Mouse (Mus musculus) kidney, embryonic 16.5 days (tissue): ENCODE measurements around the gene Ugt1a9. TPM values are rescaled to one million over a fixed set of nuclear protein-coding genes. Genes with fewer than 3 reads are reported as not detected.
"Not testable (repeated sequence)": the region's sequence is repeated elsewhere in the genome, so short reads cannot be mapped to it uniquely, and the experiment has no call there.

ENCODE experiments used
- ATAC-seq: fragments of 200-750 bp; cut with Nextera tagmentation; 2 replicates; pipeline ENCODE4 v1.8.0; 2017; ENCODE audit warnings: moderate TSS enrichment; ENCODE audit not compliant: low FRiP score, low TSS enrichment
- H3K27ac ChIP-seq: fragments of 300-500 bp; sonication (generic); 2 replicates; pipeline ENCODE4 v1.5.1; 2014; ENCODE audit warnings: low read length
- H3K27me3 ChIP-seq: fragments of 300-500 bp; sonication (generic); 2 replicates; pipeline ENCODE4 v1.6.1; 2014; ENCODE audit warnings: low read length, control low read depth, mixed read lengths; ENCODE audit not compliant: insufficient read depth
- H3K36me3 ChIP-seq: fragments of 300-500 bp; sonication (generic); 2 replicates; pipeline ENCODE4 v1.6.1; 2014; ENCODE audit warnings: low read length, control low read depth, mixed read lengths; ENCODE audit not compliant: insufficient read depth
- H3K4me1 ChIP-seq: fragments of 300-500 bp; sonication (generic); 2 replicates; pipeline ENCODE4 v1.6.1; 2014; ENCODE audit warnings: low read length, control low read depth, mixed read lengths; ENCODE audit not compliant: insufficient read depth
- H3K4me2 ChIP-seq: fragments of 300-500 bp; sonication (generic); replicated peaks from 2 replicates; pipeline ENCODE4 v1.6.1; 2014; ENCODE audit warnings: low read depth, low read length
- H3K4me3 ChIP-seq: fragments of 300-500 bp; sonication (generic); 2 replicates; pipeline ENCODE4 v1.5.1; 2014; ENCODE audit warnings: mild to moderate bottlenecking, low read length
- H3K9ac ChIP-seq: fragments of 300-500 bp; sonication (generic); replicated peaks from 2 replicates; pipeline ENCODE4 v1.6.1; 2014; ENCODE audit warnings: low read length
- H3K9me3 ChIP-seq: fragments of 300-500 bp; sonication (generic); 2 replicates; pipeline ENCODE4 v1.6.1; 2016; ENCODE audit warnings: low read length, control low read depth
- whole genome bisulfite sequencing: fragments of 180-500 bp; shearing (Covaris S2); extraction: QIAGEN DNeasy Blood & Tissue Kit; methylation state at CpG from one replicate; pipeline ENCODE4 v1.1.7; 2014; 5-methylcytosine and 5-hydroxymethylcytosine counted together
- polyA plus RNA-seq: library from polyadenylated mRNA; unstranded; fragments of >200 nt; fragmentation: Nextera tagmentation; extraction: Ambion mirVana; gene quantifications from 2 replicates; pipeline ENCODE4 v1.2.1, GENCODE M21; 2015

Ugt1a9 gene
- polyA plus RNA-seq, 1 experiment from 2014 or later: 7.1 TPM

DNA sequence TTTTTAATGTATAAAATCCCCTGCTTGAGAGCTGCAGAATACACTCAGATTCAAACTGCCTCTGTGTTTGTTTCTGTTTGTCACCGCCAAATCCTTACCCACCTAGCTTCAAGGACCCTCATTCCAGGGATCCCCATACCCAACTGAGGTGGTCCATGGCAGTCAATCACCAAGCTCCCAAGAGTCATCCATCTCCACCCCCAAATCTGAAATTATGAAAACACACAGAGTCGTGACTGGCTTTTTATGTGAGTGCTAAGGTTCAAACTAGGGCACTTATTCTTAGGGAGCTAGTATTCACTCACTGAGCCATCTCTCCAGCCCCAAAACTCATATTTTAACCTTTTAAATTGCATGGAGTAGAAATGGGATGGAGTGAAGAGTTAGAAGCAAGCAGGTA lies 154.7 kb downstream of the Ugt1a9 start:
- H3K4me1 ChIP-seq, ATAC-seq, H3K4me2 ChIP-seq, H3K36me3 ChIP-seq, H3K4me3 ChIP-seq, H3K27ac ChIP-seq, H3K27me3 ChIP-seq, H3K9ac ChIP-seq: not testable (repeated sequence)
- peaks cover 54% of the 10 kb centered on the region for H3K9me3 ChIP-seq
- 36% methylated on average over 2 of the region's 2 CpGs for WGBS

DNA sequence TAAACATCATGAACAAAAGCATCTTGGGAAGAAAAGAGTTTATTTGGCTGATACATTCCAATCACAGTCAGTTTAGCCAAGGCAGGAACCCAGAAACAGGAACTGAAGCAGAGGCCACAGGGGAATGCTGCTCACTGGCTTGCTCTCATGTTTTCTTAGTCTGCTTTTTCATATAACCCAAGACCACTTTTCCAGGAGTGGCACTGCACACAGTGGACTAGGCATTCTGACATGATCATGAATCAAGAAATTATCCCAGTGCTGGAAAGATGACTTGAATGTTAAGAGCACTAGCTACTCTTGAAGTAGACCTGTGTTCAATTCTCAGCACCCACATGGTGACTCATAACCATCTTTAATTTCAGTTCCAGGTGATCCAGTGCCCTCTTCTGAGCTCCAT lies 155.1 kb downstream of the Ugt1a9 start:
- H3K9me3 ChIP-seq: peaks cover 58% of the 10 kb centered on the region

DNA sequence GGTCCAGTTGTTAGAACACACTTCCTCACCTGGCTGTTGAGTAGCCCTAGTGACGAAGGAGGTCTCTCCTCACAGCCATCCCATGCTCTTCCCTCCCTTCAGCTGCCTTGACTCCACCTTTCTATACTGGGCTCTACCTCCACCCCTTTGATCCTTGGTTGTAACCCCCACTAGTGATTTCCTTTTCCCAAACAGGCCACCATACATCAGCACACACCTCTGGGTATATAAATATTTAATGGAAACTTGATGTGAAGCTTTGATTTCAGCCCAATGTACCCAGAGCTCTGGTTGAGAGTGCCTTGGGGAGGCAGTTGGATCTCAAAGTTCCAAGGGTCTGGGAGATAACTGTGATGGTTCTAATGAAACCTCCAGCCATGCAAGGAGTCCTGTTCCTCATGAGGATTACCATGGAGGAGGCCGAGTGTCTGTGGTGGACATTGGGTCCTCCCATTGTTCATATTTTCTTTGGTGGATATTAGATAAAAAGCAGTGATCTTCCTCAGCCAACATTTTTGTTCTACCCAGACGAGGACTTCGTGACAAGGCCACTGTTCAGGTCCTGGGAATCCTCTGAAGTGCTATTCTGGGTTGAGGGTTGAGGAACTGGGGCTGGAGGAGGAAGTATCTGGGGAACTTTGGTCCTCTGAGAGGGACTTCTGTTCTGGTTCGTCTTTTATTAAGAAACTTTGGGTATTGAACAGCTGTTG lies 156.2 kb downstream of the Ugt1a9 start, which contains the start of gene Mroh2a:
TSS of gene Mroh2a (plus strand) at position 317 of the 710 bp plus-strand sequence.
- Histone ChIP-seq H3K4me2 (no peak within 1 kb of the TSS), H3K4me3 (no peak within 1 kb of the TSS), H3K27ac (no peak within 1 kb of the TSS), H3K9ac (no peak within 1 kb of the TSS), H3K36me3 (no peaks in the 10 kb centered on the region), H3K4me1 (no peaks in the 10 kb centered on the region), H3K27me3 (no peaks in the 10 kb centered on the region), H3K9me3 (peaks cover 69% of the 10 kb centered on the region)
- 0 out of 2 replicates have a peak, but pooled peaks have one; percentile 9 for ATAC-seq
- 53% methylated on average over 5 of the region's 5 CpGs for WGBS

More for the DNA sequence above, 155.1 kb downstream of the Ugt1a9 start:
- no peak for ATAC-seq
- H3K4me2 ChIP-seq: no peak overlapping the region
- H3K4me1 ChIP-seq: no peaks in the 10 kb centered on the region
- H3K4me3 ChIP-seq: no peak overlapping the region
- H3K9ac ChIP-seq: no peak overlapping the region
- no peaks in the 10 kb centered on the region for H3K36me3 ChIP-seq
- H3K27me3 ChIP-seq: no peaks in the 10 kb centered on the region
- H3K27ac ChIP-seq: no peak overlapping the region

DNA sequence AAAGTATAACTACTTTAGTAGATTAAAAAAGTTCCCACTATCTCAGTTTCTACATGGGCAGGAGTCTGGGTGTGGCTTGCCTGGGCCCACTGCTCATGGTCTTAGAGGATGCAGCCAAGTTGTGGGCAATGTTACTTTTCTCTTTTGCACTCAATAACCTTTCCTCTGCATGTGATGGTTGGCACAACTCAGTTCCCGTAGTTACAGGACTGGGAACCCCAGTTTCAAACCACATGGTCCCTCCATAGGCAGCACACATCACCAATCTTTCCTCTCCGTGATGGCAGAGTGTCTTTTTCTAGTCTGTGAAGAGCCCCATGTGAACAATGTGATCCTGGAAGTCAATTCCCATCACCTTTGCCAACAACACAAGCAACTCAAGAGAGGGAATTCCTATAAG lies 156.9 kb downstream of the Ugt1a9 start:
- Histone ChIP-seq H3K36me3 (no peaks in the 10 kb centered on the region), H3K9me3 (peaks cover 73% of the 10 kb centered on the region), H3K27me3 (no peaks in the 10 kb centered on the region), H3K4me3 (no peak overlapping the region), H3K4me2 (no peak overlapping the region), H3K9ac (no peak overlapping the region), H3K27ac (no peak overlapping the region), H3K4me1 (no peaks in the 10 kb centered on the region)
- WGBS: 61% methylated on average over 2 of the region's 2 CpGs
- ATAC-seq: no peak

DNA sequence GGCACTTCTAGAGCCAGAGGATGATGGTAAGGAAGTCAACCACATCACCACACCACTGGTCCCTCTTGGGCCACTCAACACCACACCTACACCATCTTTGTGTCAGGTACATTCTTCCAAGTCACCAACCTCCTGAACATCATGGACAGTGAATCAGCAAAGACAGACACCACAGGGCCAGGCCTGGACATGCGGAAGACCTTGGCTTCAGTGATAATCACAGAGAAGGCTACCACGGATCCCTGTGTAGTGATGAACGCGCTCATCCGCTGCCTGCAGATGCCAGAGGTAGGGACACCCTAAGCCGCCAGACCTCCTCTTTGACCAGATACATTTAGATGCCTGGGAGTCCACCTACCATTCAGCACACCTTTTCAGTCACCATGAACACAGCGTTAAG lies 157.5 kb downstream of the Ugt1a9 start:
- H3K4me1 ChIP-seq: no peaks in the 10 kb centered on the region
- H3K36me3 ChIP-seq: no peaks in the 10 kb centered on the region
- H3K27ac ChIP-seq: no peak overlapping the region
- no peak overlapping the region for H3K4me2 ChIP-seq
- 71% methylated on average over 7 of the region's 7 CpGs for WGBS
- H3K9me3 ChIP-seq: peaks cover 79% of the 10 kb centered on the region
- H3K27me3 ChIP-seq: no peaks in the 10 kb centered on the region
- H3K9ac ChIP-seq: no peak overlapping the region
- ATAC-seq: no peak
- no peak overlapping the region for H3K4me3 ChIP-seq

DNA sequence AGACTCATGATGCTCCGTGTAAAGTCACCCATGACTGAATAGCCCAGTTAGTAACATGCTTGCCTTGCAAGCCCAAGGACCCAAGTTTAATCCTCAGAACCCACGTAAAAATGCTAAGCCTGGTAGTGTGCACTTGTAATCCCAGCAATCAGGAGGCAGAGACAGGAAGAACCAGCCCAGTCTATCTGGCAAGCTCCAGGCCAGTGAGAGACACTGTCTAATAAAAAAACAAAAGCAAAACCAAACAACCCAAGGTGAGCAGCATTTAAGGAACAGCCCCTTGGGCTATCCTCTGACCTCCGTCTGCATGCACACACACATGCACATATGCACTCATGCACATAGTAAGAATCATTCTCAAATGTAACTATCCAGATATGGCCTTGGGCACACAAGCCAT lies 159.0 kb downstream of the Ugt1a9 start:
- Histone ChIP-seq H3K27me3 (no peaks in the 10 kb centered on the region), H3K27ac (no peak overlapping the region), H3K9ac (no peak overlapping the region), H3K36me3 (no peaks in the 10 kb centered on the region), H3K4me3 (no peak overlapping the region), H3K9me3 (peaks cover 93% of the 10 kb centered on the region), H3K4me2 (no peak overlapping the region), H3K4me1 (no peaks in the 10 kb centered on the region)
- ATAC-seq: no peak
- WGBS: 75% methylated on average over 3 of the region's 3 CpGs

DNA sequence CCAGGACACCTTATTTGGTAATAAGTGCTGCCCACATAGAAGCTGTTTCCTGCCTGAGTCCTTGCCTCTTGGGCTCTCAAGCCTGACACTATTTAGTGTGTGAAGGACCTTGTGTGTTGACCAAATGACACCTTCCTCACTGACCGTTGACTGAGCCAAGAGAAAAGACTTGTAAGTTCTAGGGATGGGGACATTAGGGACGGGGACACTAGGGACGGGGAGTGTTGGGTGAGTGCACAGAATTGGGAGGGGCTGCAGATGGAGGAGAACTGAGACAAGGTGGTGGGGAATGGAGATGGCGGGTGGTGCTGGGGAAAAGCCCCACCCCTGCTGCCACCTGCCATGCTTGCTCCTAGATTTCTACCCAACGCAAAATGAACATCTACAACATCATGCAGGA lies 159.4 kb downstream of the Ugt1a9 start:
- Histone ChIP-seq H3K4me3 (no peak overlapping the region), H3K4me2 (no peak overlapping the region), H3K36me3 (no peaks in the 10 kb centered on the region), H3K9me3 (peaks cover 98% of the 10 kb centered on the region), H3K27me3 (no peaks in the 10 kb centered on the region), H3K27ac (no peak overlapping the region), H3K4me1 (no peaks in the 10 kb centered on the region), H3K9ac (no peak overlapping the region)
- WGBS: 85% methylated on average over 5 of the region's 5 CpGs
- ATAC-seq: no peak

DNA sequence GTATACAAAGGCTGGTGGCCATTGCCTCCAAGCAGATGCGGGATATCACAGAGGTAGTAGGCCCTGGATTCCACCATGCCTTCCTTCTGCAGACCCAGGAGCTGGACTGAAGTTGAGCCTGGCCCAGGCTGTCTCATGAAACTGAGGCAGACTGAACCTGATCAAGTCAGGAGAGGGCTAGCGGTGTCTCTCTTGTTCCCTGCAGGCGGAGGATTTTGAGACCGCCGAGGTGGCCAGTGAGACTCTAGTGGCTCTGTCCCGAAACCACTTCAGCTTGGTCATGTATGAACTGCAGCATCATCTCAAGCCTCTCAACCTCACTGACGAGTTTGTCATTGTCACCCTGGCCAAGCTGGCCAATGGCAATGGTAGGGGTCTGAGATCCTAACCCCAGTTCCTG lies 159.8 kb downstream of the Ugt1a9 start:
- Histone ChIP-seq H3K9me3 (peaks cover 100% of the 10 kb centered on the region), H3K9ac (no peak overlapping the region), H3K27ac (no peak overlapping the region), H3K27me3 (no peaks in the 10 kb centered on the region), H3K4me3 (no peak overlapping the region), H3K4me1 (no peaks in the 10 kb centered on the region), H3K36me3 (no peaks in the 10 kb centered on the region), H3K4me2 (no peak overlapping the region)
- WGBS: 73% methylated on average over 7 of the region's 7 CpGs
- no peak for ATAC-seq

DNA sequence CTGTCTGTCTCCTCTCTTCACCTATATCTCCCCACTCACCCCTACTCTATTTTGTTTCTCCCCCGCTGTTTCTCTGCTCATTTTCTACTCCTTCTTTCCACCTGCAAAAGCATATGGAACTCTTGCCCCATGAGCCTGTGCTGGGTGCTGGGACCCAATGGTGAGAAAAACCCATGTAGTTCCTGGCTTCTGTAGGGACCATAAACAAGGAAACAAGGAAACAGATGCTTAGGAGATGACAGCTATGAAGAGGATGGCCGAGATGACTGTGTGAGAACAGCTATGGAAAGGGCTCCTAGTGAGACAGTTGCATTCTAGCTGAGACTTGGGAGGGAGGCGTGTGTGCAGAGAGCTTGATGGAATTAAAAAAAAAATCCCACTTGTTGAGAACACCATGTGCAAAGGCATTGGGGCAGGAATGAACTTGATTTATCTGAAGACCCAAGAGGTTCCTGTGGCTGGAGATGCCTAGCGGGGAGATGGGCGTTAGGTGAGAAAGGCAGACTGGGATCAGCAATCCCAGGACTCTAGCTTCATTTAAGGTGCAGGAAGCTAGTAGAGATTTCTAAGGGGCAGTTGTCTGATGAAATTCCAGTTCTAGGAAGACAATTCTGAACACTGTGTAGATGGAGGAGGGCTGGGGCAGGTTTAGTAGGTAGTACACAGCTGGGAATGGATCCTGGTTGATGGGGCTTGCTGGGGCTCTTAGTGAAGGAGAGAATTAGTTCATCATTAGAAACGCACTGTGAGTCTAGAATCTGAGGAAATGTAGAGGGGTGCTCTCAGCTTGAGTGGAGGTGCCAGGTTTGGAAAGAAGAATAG lies 160.6 kb downstream of the Ugt1a9 start:
- 77% methylated on average over 6 of the region's 6 CpGs for WGBS
- Histone ChIP-seq H3K4me1 (no peaks in the 10 kb centered on the region), H3K9ac (no peak overlapping the region), H3K27ac (no peak overlapping the region), H3K27me3 (no peaks in the 10 kb centered on the region), H3K36me3 (no peaks in the 10 kb centered on the region), H3K4me2 (no peak overlapping the region), H3K9me3 (peaks cover 99% of the 10 kb centered on the region), H3K4me3 (no peak overlapping the region)
- ATAC-seq: no peak
